Mouse (Mus musculus): ENCODE data around the gene Hsdl2. TPM values are rescaled to one million over a fixed set of nuclear protein-coding genes. Genes with fewer than 3 reads are reported as not detected.

Hsdl2 gene
- polyA plus RNA-seq, 1 experiment = 0.35 TPM

GRCm38 (mm10) chr4:59645610-59646009 lies 64.2 kb downstream of the Hsdl2 start:
- H3K27me3 ChIP-seq (ENCODE audit: control insufficient read depth) = no peaks in the 10 kb centered on the region
- H3K4me1 ChIP-seq (ENCODE audit: control insufficient read depth) = peaks cover 79% of the 10 kb centered on the region
- H3K4me3 ChIP-seq (replicated peaks) = peak overlapping the region; percentile 48
- no peak for TF ChIP-seq GATA1 (IDR thresholded peaks at IDR 0.05; ENCODE audit: low read length)
- no peaks in the 10 kb centered on the region for H3K9me3 ChIP-seq (ENCODE audit: control insufficient read depth, low read length)
- no peaks in the 10 kb centered on the region for H3K36me3 ChIP-seq (ENCODE audit: control insufficient read depth)

- H3K4me1 ChIP-seq (ENCODE audit: control insufficient read depth) = peaks cover 77% of the 10 kb centered on the region
- peak overlapping the region; percentile 48 for H3K4me3 ChIP-seq (replicated peaks)
Measured at GRCm38 (mm10) chr4:59646020-59646696, 64.8 kb downstream of the Hsdl2 start.

GRCm38 (mm10) chr4:59649119-59649518 lies 67.8 kb downstream of the Hsdl2 start:
- H3K27me3 ChIP-seq (ENCODE audit: control insufficient read depth) = no peaks in the 10 kb centered on the region
- peaks cover 54% of the 10 kb centered on the region for H3K4me1 ChIP-seq (ENCODE audit: control insufficient read depth)
- H3K36me3 ChIP-seq (ENCODE audit: control insufficient read depth) = no peaks in the 10 kb centered on the region
- H3K9me3 ChIP-seq (ENCODE audit: control insufficient read depth, low read length) = no peaks in the 10 kb centered on the region
- TF ChIP-seq GATA1 (IDR thresholded peaks at IDR 0.05; ENCODE audit: low read length) (no peak), TAL1 (IDR thresholded peaks at IDR 0.05; ENCODE audit: low read length) (no peak)
- H3K4me3 ChIP-seq (replicated peaks) = no peak overlapping the region

More at GRCm38 (mm10) chr4:59646020-59646696, 64.8 kb downstream of the Hsdl2 start:
- Histone ChIP-seq H3K9me3 (ENCODE audit: control insufficient read depth, low read length) (no peaks in the 10 kb centered on the region), H3K36me3 (ENCODE audit: control insufficient read depth) (no peaks in the 10 kb centered on the region), H3K27me3 (ENCODE audit: control insufficient read depth) (no peaks in the 10 kb centered on the region)
- peak; percentile 18; the same call in 1 of the 3 replicates for TF ChIP-seq TAL1 (IDR thresholded peaks at IDR 0.05; ENCODE audit: low read length)
- TF ChIP-seq GATA1 (IDR thresholded peaks at IDR 0.05; ENCODE audit: low read length) = peak; percentile 63

GRCm38 (mm10) chr4:59652166-59652681 lies 70.9 kb downstream of the Hsdl2 start:
- H3K4me1 ChIP-seq (ENCODE audit: control insufficient read depth) = peaks cover 34% of the 10 kb centered on the region
- no peaks in the 10 kb centered on the region for H3K27me3 ChIP-seq (ENCODE audit: control insufficient read depth)
- H3K9me3 ChIP-seq (ENCODE audit: control insufficient read depth, low read length) = no peaks in the 10 kb centered on the region
- no peak for TF ChIP-seq GATA1 (IDR thresholded peaks at IDR 0.05; ENCODE audit: low read length)
- TF ChIP-seq TAL1 (IDR thresholded peaks at IDR 0.05; ENCODE audit: low read length) = no peak
- no peak overlapping the region for H3K4me3 ChIP-seq (replicated peaks)
- H3K36me3 ChIP-seq (ENCODE audit: control insufficient read depth) = no peaks in the 10 kb centered on the region

- Histone ChIP-seq H3K36me3 (ENCODE audit: control insufficient read depth) (no peaks in the 10 kb centered on the region), H3K4me1 (ENCODE audit: control insufficient read depth) (peaks cover 5% of the 10 kb centered on the region; the same call in 1 of the 2 replicates), H3K4me3 (replicated peaks) (no peak overlapping the region), H3K9me3 (ENCODE audit: control insufficient read depth, low read length) (no peaks in the 10 kb centered on the region), H3K27me3 (ENCODE audit: control insufficient read depth) (no peaks in the 10 kb centered on the region)
- TF ChIP-seq GATA1 (IDR thresholded peaks at IDR 0.05; ENCODE audit: low read length) = no peak
- no peak for TF ChIP-seq TAL1 (IDR thresholded peaks at IDR 0.05; ENCODE audit: low read length)
Measured at GRCm38 (mm10) chr4:59656061-59656642, 74.8 kb downstream of the Hsdl2 start.

GRCm38 (mm10) chr4:59662163-59662562 lies 80.8 kb downstream of the Hsdl2 start:
- Histone ChIP-seq H3K4me1 (ENCODE audit: control insufficient read depth) (peaks cover 11% of the 10 kb centered on the region), H3K9me3 (ENCODE audit: control insufficient read depth, low read length) (peaks cover 4% of the 10 kb centered on the region), H3K36me3 (ENCODE audit: control insufficient read depth) (peaks cover 9% of the 10 kb centered on the region), H3K27me3 (ENCODE audit: control insufficient read depth) (no peaks in the 10 kb centered on the region), H3K4me3 (replicated peaks) (no peak overlapping the region)
- no peak for TF ChIP-seq GATA1 (IDR thresholded peaks at IDR 0.05; ENCODE audit: low read length)
- TF ChIP-seq TAL1 (IDR thresholded peaks at IDR 0.05; ENCODE audit: low read length) = no peak

GRCm38 (mm10) chr4:59663451-59663850 lies 82.1 kb downstream of the Hsdl2 start:
- Histone ChIP-seq H3K4me1 (ENCODE audit: control insufficient read depth) (peaks cover 17% of the 10 kb centered on the region), H3K9me3 (ENCODE audit: control insufficient read depth, low read length) (peaks cover 4% of the 10 kb centered on the region), H3K36me3 (ENCODE audit: control insufficient read depth) (peaks cover 9% of the 10 kb centered on the region), H3K27me3 (ENCODE audit: control insufficient read depth) (no peaks in the 10 kb centered on the region), H3K4me3 (replicated peaks) (no peak overlapping the region)
- TF ChIP-seq TAL1 (IDR thresholded peaks at IDR 0.05; ENCODE audit: low read length) = no peak
- TF ChIP-seq GATA1 (IDR thresholded peaks at IDR 0.05; ENCODE audit: low read length) = no peak

- Histone ChIP-seq H3K9me3 (ENCODE audit: control insufficient read depth, low read length) (peaks cover 4% of the 10 kb centered on the region), H3K36me3 (ENCODE audit: control insufficient read depth) (peaks cover 9% of the 10 kb centered on the region), H3K27me3 (ENCODE audit: control insufficient read depth) (no peaks in the 10 kb centered on the region), H3K4me1 (ENCODE audit: control insufficient read depth) (peaks cover 42% of the 10 kb centered on the region), H3K4me3 (replicated peaks) (no peak overlapping the region)
- no peak for TF ChIP-seq TAL1 (IDR thresholded peaks at IDR 0.05; ENCODE audit: low read length)
- no peak for TF ChIP-seq GATA1 (IDR thresholded peaks at IDR 0.05; ENCODE audit: low read length)
Measured at GRCm38 (mm10) chr4:59666550-59667317, 85.4 kb downstream of the Hsdl2 start.

- H3K4me1 ChIP-seq (ENCODE audit: control insufficient read depth) = peaks cover 55% of the 10 kb centered on the region
- peaks cover 3% of the 10 kb centered on the region for H3K36me3 ChIP-seq (ENCODE audit: control insufficient read depth)
- H3K4me3 ChIP-seq (replicated peaks) = no peak overlapping the region
- no peaks in the 10 kb centered on the region for H3K27me3 ChIP-seq (ENCODE audit: control insufficient read depth)
- peaks cover 4% of the 10 kb centered on the region for H3K9me3 ChIP-seq (ENCODE audit: control insufficient read depth, low read length)
- TF ChIP-seq TAL1 (IDR thresholded peaks at IDR 0.05; ENCODE audit: low read length) (no peak), GATA1 (IDR thresholded peaks at IDR 0.05; ENCODE audit: low read length) (no peak)
Measured at GRCm38 (mm10) chr4:59668050-59668449, 86.7 kb downstream of the Hsdl2 start.

Other genes with a start within 250 kb of the Hsdl2 start
- gene Susd1, start 142.9 kb upstream of the Hsdl2 start, polyA plus RNA-seq (2012) = 0.16 and 0.17 TPM in 2 replicates
- gene Ptbp3, start 32.2 kb upstream of the Hsdl2 start, polyA plus RNA-seq (2012) = 4.6 and 4.9 TPM in 2 replicates
- gene E130308A19Rik, start 44.6 kb downstream of the Hsdl2 start, polyA plus RNA-seq (2012) = 0.17 TPM in 2 replicates
- 1.1 and 1.6 TPM in 2 replicates for gene Inip, start 220.0 kb downstream of the Hsdl2 start, polyA plus RNA-seq (2012)
- gene Snx30, start 224.3 kb downstream of the Hsdl2 start, polyA plus RNA-seq (2012) = 0.02 and 0.20 TPM in 2 replicates

Measured in erythroblast, embryonic 14.5 days (primary cell).